Mouse (Mus musculus): ENCODE data around the gene Dhrs7b.

DNA sequence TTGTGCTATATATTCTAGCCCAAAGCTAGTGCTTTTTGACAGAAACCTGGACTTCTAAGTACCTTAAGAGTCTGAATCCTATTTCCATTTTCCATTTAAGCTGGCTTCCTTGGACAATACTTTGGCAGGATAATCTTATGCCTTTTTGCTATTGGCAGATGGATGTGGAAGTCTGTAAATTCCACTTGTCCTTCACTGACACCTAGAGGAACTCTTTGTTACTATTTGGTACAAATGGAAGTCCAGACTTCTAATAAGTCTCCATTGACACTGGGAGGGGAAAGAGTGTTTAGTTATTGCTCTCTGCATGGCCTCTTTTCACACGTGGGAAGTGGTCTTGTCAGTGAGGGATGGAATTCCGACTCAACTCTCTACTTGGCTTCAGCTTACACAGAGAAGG lies 1.5 kb upstream of the Dhrs7b start:
- TF ChIP-seq GATA1 (IDR thresholded peaks at IDR 0.05; ENCODE audit: borderline replicate concordance, low read length) (no peak), FLI1 (IDR thresholded peaks at IDR 0.05; ENCODE audit: low read length) (no peak)
